Mouse (Mus musculus): Measurements from ENCODE around the gene Tas1r1. TPM values are rescaled to one million over a fixed set of nuclear protein-coding genes. Genes with fewer than 3 reads are reported as not detected.
A peak's percentile ranks its signal among the peaks of the same experiment; 100 is the strongest.

The Tas1r1 gene
- polyA plus RNA-seq, 1 experiment from 2014 or later = 0.79 TPM

DNA sequence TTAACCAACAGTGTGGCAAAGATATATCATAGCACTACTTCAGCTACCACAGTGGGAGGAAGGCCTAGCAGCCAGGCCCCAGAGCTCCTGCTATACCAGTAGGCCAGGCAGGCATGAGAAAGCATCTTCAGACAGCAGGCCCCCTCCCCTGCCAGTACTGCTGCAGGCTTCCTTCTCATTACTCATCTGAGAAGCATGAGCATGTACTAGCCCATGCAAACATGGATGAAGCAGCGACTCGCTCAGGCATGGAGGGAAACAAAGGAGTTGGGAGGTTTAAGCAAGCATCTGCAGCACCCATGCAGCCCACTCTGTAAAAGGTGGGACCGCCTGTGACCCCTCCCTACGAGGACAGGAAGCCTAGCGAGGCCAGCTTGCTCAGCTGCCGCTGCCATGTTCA lies 19.3 kb downstream of the Tas1r1 start:
- 86% methylated on average over 6 of the region's 6 CpGs for WGBS
- no peak for DNase-seq (ENCODE audit: extremely low spot score, low spot score)
- H3K27ac ChIP-seq = no peak overlapping the region
- H3K36me3 ChIP-seq (replicated peaks) = peaks cover 98% of the 10 kb centered on the region
- H3K27me3 ChIP-seq (ENCODE audit: poor library complexity, severe bottlenecking) = no peaks in the 10 kb centered on the region
- H3K4me1 ChIP-seq = no peaks in the 10 kb centered on the region
- H3K9me3 ChIP-seq = no peaks in the 10 kb centered on the region
- H3K4me3 ChIP-seq = no peak overlapping the region

DNA sequence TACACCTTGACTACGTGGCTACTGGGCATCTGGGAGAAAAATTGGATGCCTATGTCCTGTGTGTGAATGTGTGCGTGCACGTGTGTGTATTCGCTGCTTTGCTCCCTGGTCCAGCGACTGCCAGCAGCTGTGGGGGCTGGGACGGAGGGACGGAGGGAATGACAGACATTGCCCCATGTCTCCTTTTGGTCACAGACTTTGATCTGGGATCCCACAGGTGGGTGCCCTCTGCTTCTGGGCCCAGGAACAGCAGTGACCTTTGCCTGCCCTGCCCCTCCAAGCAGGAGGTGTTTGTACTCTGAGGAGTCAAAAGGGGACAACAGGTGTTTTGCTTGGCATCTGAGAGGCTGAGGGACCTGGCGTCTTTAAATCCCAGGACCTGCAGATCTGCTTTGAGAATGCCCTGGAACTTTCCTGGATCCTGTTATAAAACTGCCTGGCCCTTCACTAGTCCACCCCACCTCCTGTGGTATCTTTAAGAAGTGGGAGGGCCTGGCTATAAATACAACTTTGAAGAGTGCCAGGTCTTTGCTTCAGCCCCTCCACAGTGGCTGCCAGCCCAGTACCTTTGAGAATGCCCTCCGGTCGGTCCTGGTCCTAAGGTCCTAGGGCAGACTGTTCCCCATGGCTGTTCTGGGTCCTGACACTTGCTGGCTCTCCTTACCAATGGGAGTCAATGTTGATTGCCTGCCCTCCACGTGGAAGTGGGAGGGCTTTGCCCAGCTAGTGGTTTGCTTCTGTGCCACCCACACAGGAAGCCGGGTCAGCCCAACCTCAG lies 25.1 kb downstream of the Tas1r1 start:
- H3K27me3 ChIP-seq (ENCODE audit: poor library complexity, severe bottlenecking) = peaks cover 13% of the 10 kb centered on the region
- no peaks in the 10 kb centered on the region for H3K9me3 ChIP-seq
- H3K36me3 ChIP-seq (replicated peaks) = peaks cover 65% of the 10 kb centered on the region
- 88% methylated on average over 12 of the region's 12 CpGs for WGBS
- no peak for DNase-seq (ENCODE audit: extremely low spot score, low spot score)
- peaks cover 42% of the 10 kb centered on the region for H3K4me1 ChIP-seq
- H3K4me3 ChIP-seq = no peak overlapping the region
- no peak overlapping the region for H3K27ac ChIP-seq

DNA sequence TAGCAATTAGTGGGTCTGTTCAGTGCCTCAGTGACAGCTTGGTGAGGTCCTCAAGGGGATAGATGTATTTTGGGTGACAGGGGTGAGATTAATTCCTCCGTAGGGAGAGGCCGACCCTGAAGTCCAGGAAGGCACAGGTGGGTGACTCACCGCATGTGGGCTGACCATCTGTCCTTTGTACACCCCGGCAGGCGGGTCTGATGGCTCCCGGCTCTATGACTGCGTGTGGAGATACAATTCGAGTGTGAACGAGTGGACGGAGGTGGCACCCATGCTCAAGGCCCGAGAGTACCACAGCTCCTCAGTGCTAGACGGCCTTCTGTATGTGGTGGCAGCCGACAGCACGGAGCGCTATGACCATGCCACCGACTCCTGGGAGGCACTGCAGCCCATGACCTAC lies 26.3 kb downstream of the Tas1r1 start:
- Histone ChIP-seq H3K27me3 (ENCODE audit: poor library complexity, severe bottlenecking) (peaks cover 24% of the 10 kb centered on the region), H3K4me1 (peaks cover 53% of the 10 kb centered on the region), H3K4me3 (0 out of 2 replicates have a peak overlapping the region, but pooled peaks have one; percentile 89), H3K36me3 (replicated peaks) (peaks cover 55% of the 10 kb centered on the region), H3K9me3 (no peaks in the 10 kb centered on the region), H3K27ac (no peak overlapping the region)
- 95% methylated on average over 16 of the region's 16 CpGs for WGBS
- DNase-seq (ENCODE audit: extremely low spot score, low spot score) = no peak

- peaks cover 61% of the 10 kb centered on the region for H3K4me1 ChIP-seq
- no peaks in the 10 kb centered on the region for H3K9me3 ChIP-seq
- peak overlapping the region; percentile 89 for H3K4me3 ChIP-seq
- peaks cover 47% of the 10 kb centered on the region for H3K36me3 ChIP-seq (replicated peaks)
- no peak overlapping the region for H3K27ac ChIP-seq
- DNase-seq (ENCODE audit: extremely low spot score, low spot score) = no peak
- 75% methylated on average over 8 of the region's 8 CpGs for WGBS
- H3K27me3 ChIP-seq (ENCODE audit: poor library complexity, severe bottlenecking) = peaks cover 33% of the 10 kb centered on the region
These were observed 27.1 kb downstream of the Tas1r1 start for GRCm38 (mm10) chr4:152011171-152011760.

GRCm38 (mm10) chr4:152010707-152011134 lies 27.6 kb downstream of the Tas1r1 start:
- no peak for DNase-seq (ENCODE audit: extremely low spot score, low spot score)
- peaks cover 61% of the 10 kb centered on the region for H3K4me1 ChIP-seq
- peak overlapping the region; percentile 89 for H3K4me3 ChIP-seq
- H3K27me3 ChIP-seq (ENCODE audit: poor library complexity, severe bottlenecking) = peaks cover 33% of the 10 kb centered on the region
- peak overlapping the region; percentile 88; the same call in 1 of the 2 replicates for H3K27ac ChIP-seq
- WGBS = 4% methylated on average over 13 of the region's 13 CpGs
- peaks cover 42% of the 10 kb centered on the region for H3K36me3 ChIP-seq (replicated peaks)
- no peaks in the 10 kb centered on the region for H3K9me3 ChIP-seq

GRCm38 (mm10) chr4:152010091-152010706 lies 28.2 kb downstream of the Tas1r1 start:
- WGBS = 2% methylated on average over 10 of the region's 10 CpGs
- peak overlapping the region; percentile 89 for H3K4me3 ChIP-seq
- peak; percentile 44 for DNase-seq (ENCODE audit: extremely low spot score, low spot score)
- H3K9me3 ChIP-seq = no peaks in the 10 kb centered on the region
- H3K36me3 ChIP-seq (replicated peaks) = peaks cover 36% of the 10 kb centered on the region
- peak overlapping the region; percentile 88 for H3K27ac ChIP-seq
- peaks cover 33% of the 10 kb centered on the region for H3K27me3 ChIP-seq (ENCODE audit: poor library complexity, severe bottlenecking)
- peaks cover 64% of the 10 kb centered on the region for H3K4me1 ChIP-seq

- no peak for DNase-seq (ENCODE audit: extremely low spot score, low spot score)
- Histone ChIP-seq H3K36me3 (replicated peaks) (peaks cover 28% of the 10 kb centered on the region), H3K4me1 (peaks cover 64% of the 10 kb centered on the region), H3K27ac (peak overlapping the region; percentile 88), H3K4me3 (peak overlapping the region; percentile 89), H3K27me3 (ENCODE audit: poor library complexity, severe bottlenecking) (peaks cover 33% of the 10 kb centered on the region), H3K9me3 (no peaks in the 10 kb centered on the region)
- under 1% methylated on average over 115 of the region's 115 CpGs for WGBS
These were observed 29.0 kb downstream of the Tas1r1 start for GRCm38 (mm10) chr4:152009076-152010051.

DNA sequence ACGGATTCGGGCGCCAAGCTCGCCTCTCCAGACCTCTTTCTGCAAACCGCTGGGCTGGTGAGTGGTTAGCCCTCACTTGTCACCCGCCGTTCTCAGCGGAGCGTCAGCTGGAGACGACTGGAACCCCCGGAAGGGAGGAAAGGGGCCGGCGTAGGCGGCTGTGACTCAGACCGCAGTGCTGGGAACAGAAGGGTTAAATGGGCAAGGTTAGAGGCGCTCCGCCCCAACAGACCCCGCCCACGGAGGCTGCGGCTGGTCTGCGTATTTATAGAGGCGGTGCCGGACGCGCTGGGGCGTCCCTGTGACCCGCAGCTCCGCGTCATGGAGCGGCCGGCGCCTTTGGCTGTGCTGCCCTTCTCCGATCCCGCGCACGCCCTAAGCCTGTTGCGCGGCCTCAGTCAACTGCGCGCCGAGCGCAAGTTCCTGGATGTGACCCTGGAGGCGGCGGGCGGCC lies 29.7 kb downstream of the Tas1r1 start, which contains the start of gene Klhl21:
TSS of gene Klhl21 (plus strand) at position 182 of the 454 bp plus-strand sequence.
- Histone ChIP-seq H3K36me3 (replicated peaks) (peaks cover 21% of the 10 kb centered on the region), H3K4me3 (peak within 1 kb of the TSS; percentile 89), H3K27me3 (ENCODE audit: poor library complexity, severe bottlenecking) (peaks cover 33% of the 10 kb centered on the region), H3K9me3 (no peaks in the 10 kb centered on the region), H3K4me1 (peaks cover 64% of the 10 kb centered on the region), H3K27ac (peak within 1 kb of the TSS; percentile 88)
- WGBS = 0% methylated on average over 45 of the region's 45 CpGs
- peak; percentile 92 for DNase-seq (ENCODE audit: extremely low spot score, low spot score)

DNA sequence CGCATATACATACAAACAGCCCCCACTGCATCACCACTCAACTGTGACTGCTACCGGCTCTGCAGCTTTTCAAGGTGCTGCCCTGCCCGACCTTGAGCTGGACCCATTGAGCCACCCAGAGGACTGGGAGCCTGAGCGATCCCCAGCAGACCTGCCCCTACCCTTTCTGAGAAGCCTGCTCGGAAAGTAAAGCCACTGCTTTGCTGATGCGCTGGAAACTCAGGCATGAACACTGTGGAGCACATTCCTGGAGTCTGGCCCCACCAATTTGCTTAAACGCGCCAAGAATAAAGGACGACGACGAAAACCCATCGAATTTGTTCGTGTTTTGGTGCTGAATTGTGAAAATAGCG lies 30.2 kb downstream of the Tas1r1 start:
- Histone ChIP-seq H3K9me3 (no peaks in the 10 kb centered on the region), H3K27me3 (ENCODE audit: poor library complexity, severe bottlenecking) (peaks cover 33% of the 10 kb centered on the region), H3K4me1 (peaks cover 64% of the 10 kb centered on the region), H3K27ac (peak overlapping the region; percentile 88; the same call in 1 of the 2 replicates), H3K36me3 (replicated peaks) (peaks cover 16% of the 10 kb centered on the region), H3K4me3 (peak overlapping the region; percentile 89)
- WGBS = under 1% methylated on average over 14 of the region's 14 CpGs
- peak; percentile 40 for DNase-seq (ENCODE audit: extremely low spot score, low spot score)

DNA sequence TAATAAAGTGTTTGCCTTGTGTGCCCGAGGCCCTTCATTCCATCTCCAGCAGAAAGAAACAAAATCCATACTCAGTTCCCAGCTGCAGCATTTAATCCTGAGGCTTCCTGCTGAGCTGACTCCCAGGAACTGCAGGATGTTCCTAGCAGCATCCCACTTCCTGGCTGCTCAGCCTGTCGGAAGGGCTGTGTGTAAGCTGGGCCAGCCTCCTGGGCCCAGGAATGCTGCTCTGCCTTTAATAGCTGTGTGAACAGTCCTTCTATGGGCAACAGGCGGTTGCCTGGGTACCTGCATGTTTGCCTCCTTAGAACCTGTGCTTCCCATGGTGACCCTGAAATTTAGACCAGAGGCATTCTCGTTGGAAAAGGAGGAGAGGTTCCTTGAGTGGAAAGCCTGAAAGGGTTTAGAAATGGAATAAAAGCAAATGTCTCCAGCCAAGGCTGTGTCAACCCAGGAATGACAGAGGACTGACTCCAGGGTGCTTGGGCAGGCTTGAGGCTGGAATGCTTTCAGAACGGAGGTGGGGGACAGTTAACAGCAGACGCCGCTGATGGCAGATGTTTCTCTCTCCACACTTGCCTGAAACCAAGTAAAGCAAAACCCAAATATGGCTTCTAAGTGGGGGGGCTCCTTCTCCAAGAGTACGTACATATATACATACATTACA lies 30.8 kb downstream of the Tas1r1 start:
- peaks cover 64% of the 10 kb centered on the region for H3K4me1 ChIP-seq
- WGBS = 2% methylated on average over 8 of the region's 8 CpGs
- DNase-seq (ENCODE audit: extremely low spot score, low spot score) = no peak
- H3K27me3 ChIP-seq (ENCODE audit: poor library complexity, severe bottlenecking) = peaks cover 33% of the 10 kb centered on the region
- peak overlapping the region; percentile 88; the same call in 1 of the 2 replicates for H3K27ac ChIP-seq
- peaks cover 11% of the 10 kb centered on the region for H3K36me3 ChIP-seq (replicated peaks)
- H3K4me3 ChIP-seq = peak overlapping the region; percentile 89
- no peaks in the 10 kb centered on the region for H3K9me3 ChIP-seq

- H3K4me3 ChIP-seq = 0 out of 2 replicates have a peak overlapping the region, but pooled peaks have one; percentile 89
- peaks cover 2% of the 10 kb centered on the region for H3K36me3 ChIP-seq (replicated peaks)
- H3K4me1 ChIP-seq = peaks cover 58% of the 10 kb centered on the region
- peaks cover 33% of the 10 kb centered on the region for H3K27me3 ChIP-seq (ENCODE audit: poor library complexity, severe bottlenecking)
- H3K9me3 ChIP-seq = no peaks in the 10 kb centered on the region
- no peak for DNase-seq (ENCODE audit: extremely low spot score, low spot score)
- 12% methylated on average over 3 of the region's 3 CpGs for WGBS
- H3K27ac ChIP-seq = no peak overlapping the region
These were observed 31.6 kb downstream of the Tas1r1 start for GRCm38 (mm10) chr4:152006812-152007211.
